Mouse (Mus musculus) heart, postnatal 0 days (tissue): ENCODE measurements around the gene Sft2d2.

Source experiments
- CTCF ChIP-seq: IDR thresholded peaks from 2 replicates; pipeline ENCODE4 v1.5.1; 2016; ENCODE audit warnings: antibody characterized with exemption, control low read depth, low read depth
- EP300 ChIP-seq: IDR thresholded peaks from 2 replicates; pipeline ENCODE4 v1.6.1; 2016; ENCODE audit warnings: antibody characterized with exemption, low read depth

DNA sequence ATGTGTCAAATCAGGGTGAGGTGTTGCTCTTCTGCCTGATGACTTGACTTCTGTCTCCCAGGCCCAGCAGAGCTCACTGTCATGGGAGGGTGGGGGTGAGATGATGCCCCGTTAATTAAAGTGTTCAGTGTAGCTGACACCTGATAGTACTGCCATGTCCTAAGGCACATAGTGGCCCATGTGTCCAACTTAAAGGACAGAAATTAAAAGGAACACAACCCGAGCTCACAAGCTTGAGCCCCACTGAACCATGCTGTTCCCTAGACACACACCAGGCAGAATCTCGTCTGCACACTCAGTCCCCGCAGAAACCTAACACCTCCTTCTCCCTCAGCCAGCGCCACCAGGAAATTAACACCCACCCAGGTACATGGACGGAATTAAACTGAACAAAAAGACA is 29.3 kb downstream of the Sft2d2 start:
- TF ChIP-seq CTCF (no peak), EP300 (no peak)
